Mouse (Mus musculus) mature B cell (primary cell): Measurements from ENCODE around the gene Dlgap4.

Experiments used
- in situ Hi-C: fragments of 300-500 bp; cut with MboI; formaldehyde crosslinking; loops from 2 replicates; pipeline ENCODE4 v1.14.3; 2019

Gene Dlgap4

DNA sequence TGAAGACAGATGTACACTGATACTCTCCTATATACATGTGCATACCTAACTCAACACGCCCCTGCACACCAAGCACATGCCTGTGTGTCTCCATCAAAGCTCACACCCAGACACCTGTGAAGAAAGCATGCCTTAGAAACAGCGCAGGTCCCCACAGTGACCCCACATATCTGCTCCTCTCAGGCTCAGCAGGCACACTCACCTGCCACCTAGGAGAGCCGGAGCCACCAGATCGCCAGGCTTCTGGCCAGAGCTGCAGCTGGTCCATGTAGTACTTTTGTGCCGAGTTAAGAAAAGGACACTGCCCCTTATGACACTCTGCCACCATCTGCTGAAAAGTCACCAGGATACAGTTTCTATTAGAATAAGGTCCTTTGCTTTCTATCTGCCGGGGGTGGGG lies 103.2 kb downstream of the Dlgap4 start:
- in situ Hi-C loops: no loop called here

DNA sequence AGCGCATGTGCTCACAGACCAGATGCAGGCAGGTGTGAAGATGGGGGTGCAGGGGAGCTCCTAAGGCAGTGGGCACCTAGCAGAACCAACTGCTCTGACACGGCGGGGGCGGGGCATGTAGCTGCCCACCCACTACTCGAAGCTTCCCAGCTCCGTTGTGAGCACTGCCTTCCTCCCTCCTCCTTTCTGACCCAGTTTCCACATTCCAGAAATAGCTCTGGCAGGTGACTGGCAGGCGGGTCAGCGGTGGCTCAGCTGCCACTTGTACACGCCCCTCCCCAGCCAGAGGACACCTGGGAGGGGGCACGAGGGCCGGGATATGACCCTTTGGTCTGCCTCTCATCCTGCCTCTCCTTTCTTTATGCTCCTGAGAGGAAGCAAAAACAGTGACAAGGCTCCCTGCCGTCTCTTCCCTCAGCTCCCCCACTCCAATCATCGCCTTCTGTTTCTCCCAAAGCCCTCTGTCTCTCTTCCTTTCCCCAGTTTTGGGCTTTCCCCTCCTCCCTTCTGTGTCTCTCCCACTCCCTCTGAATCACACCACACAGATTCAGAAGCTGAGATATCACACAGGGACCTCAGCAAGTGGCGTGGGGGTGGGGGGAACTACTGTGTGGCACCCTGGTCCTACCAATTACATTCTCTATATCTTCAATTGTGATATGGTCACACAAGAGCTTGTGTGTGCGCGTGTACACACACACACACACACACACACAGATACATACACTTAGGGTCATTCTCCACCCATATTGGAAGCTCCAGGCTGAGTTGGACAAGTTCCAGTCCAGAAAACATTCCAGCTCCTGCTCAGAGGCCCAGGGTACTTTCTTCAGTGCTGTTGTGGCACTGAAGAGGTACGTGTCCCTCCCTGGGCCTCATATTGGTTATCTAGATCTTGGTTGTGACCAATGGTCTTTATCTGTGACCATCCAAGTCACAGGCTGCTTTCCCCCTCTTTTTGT lies 104.1 kb downstream of the Dlgap4 start:
- in situ Hi-C loops: no loop called here

DNA sequence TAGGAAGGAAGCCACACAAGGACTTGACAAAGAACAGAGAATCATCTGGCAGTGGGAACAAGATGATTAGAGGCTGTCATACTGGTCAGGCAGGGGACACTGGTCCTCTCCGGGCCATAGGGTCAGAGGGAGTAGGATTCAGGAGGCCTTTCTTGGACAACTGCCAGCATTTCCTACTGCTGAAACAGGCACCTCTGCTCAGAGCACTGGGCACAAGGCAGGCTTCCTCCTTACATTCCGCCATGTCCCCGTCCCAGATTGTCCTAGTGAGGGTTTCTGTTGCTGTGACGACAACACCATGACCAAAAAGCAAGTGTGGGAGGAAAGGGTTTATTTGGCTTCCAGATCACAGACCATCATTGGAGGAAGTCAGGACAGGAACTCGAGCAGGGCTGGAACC lies 105.3 kb downstream of the Dlgap4 start:
- in situ Hi-C loops: no loop called here

DNA sequence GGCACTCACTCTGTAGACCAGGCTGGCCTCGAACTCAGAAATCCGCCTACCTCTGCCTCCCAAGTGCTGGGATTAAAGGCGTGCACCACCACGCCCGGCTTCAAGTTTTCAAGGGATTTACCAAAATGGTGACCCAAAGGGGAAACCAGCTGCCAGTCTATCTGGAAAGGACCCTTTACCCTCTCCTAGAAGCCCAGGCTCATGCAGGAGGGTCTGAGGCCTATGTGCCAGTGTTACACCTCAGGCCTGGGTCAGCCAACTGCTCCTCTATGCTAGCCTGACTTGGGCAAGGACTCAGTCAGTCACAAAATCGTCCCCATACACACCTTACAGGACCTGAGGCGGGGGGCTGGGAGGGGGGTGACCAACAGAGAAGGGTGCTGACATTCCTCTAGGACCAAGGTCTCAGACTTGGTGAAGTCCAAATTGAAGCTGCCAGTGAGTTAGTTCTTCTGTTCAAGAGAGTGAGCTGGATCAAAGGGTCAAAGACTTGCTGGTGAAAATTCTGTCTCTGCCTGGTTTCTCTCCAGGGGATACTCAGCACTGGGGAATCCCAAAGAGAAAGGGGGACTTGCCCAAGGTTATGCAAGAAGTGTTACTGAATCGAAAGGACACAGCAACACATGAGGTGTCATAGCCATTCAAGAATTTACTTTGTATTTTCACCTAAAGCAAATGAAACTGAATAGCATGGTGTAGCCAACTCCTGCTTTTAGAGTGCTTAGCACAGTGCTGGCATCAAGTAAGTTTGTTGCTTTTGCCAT lies 106.2 kb downstream of the Dlgap4 start:
- in situ Hi-C loops: no loop called here

- in situ Hi-C loops: no loop called here
Measured at GRCm38 (mm10) chr2:156720313-156720674, 106.8 kb downstream of the Dlgap4 start.

DNA sequence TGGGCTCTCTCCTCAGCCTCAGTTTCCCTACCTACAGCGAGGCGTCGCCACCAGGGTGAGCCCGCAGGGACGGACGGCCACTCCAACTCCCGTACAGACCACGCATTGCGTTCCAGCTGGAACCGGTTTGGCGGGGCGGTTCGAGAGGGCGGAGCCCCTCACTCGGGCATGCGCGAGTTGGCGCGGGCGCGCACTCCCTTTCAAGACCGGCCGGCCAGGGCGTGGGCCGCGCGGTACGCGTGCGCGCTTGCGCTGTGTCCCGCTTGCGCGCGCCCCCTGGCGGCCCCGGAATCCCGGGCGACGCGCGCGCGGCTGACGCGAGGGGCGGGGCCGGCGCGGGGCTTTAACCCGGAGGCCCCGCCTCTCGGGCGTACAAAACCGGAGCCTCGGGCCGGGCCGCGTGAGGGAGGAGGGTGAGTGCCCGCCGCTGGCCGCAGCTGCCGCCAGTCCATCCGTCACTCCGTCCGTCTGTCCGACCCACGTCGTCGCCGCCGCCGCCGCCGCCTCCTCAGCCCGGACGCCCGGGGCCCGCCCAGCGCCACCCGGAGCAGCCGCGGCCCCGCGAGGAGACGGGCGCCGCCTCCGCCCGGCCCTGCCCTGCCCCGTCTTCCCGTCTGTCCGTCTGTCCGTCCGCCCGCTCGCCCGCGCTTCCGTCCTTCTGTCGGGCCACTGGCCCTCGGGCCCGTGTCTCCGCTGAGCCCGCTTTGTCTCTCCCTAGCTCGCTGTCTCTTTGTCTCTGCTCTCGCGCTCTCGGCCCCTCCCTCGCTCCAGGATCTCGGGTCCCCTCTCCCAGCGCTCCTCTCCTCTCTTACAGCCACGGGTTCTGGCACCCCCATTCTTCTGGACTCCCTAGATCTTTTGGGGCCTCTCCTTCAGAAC lies 107.4 kb downstream of the Dlgap4 start:
- in situ Hi-C loops: no loop called here

DNA sequence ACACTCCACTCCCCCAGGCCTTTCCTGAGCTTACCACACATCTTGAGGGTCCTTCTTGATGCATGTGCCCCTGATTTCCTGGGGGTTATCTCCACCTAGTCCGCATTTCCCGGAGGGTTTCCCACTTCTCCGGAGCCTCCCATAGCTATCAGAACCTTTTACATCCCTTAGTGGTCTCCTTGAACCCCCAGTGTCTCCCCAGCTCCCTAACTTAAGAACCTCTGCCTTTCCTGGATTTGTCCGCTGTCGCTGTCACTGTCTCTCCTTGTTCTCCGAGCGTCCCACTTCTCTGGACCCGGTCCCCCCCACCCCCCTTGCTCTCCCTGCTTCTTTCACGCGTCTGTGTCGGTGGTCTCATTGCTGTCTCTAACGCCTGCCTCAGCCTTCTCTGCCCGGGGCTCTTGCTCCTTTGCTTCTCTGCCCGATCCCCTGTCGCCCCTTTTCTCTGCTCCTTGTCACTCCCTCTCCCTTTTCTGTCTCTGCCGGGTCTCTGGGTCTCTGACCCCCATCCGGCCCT lies 108.1 kb downstream of the Dlgap4 start:
- in situ Hi-C loops: no loop called here

- in situ Hi-C loops: no loop called here
Measured at GRCm38 (mm10) chr2:156722071-156722575, 108.6 kb downstream of the Dlgap4 start.

- in situ Hi-C loops: no loop called here
Measured at GRCm38 (mm10) chr2:156722752-156723151, 109.2 kb downstream of the Dlgap4 start.

DNA sequence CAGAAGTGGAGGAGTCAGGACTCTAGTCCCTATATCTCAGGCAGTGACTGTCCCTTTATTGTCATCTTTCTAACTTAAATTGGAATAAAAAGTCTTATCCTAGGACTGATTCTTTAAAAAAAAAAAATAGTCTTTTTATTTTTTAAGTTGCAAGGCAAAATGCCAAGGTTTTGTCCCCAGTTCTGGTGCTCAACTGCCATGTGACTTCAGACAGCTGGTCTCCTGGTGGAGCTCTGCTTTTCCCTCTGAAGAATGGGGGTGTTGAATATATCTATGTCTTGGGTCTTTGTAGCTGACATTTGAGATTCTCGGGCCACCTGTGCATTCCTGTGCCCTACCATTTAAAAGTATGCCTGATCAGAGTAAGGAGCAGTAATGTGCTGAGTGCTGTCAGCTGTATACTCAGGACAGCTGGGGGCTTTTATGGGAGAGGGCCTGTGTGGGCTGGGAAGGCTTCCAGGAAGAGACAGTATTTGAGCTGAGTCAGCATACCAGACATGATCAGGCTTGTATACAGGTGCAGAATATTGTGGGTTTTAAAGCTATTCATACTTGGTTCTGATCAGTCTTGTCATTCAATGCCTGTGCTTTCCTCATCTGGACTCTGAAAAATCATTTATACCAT lies 110.5 kb downstream of the Dlgap4 start:
- in situ Hi-C loops: no loop called here

- in situ Hi-C loops: no loop called here
Measured at GRCm38 (mm10) chr2:156724871-156725270, 111.4 kb downstream of the Dlgap4 start.

DNA sequence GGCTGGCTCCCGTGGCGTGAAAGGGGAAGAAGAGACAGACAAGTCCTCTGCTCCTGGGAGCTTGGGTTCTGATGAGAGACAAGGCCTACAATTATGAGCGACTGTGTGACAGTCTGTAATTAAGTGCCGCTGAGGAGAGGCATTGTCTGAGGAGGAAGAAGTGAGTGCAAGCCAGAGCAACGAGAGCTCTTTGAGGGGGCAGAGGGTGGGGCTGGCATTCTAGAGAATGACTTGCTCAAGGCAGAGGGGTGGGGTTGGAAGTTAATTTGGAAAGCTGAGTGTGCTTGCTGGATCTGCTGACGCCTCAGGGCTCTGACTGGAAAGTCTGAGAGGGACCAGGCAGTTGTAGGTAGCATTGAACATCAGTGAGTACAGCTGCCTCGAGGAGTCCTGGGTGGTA lies 112.8 kb downstream of the Dlgap4 start:
- in situ Hi-C loops: no loop called here

GRCm38 (mm10) chr2:156726878-156727277 lies 113.4 kb downstream of the Dlgap4 start:
- in situ Hi-C loops: no loop called here

- in situ Hi-C loops: no loop called here
Measured at GRCm38 (mm10) chr2:156729537-156730469, 116.3 kb downstream of the Dlgap4 start.

DNA sequence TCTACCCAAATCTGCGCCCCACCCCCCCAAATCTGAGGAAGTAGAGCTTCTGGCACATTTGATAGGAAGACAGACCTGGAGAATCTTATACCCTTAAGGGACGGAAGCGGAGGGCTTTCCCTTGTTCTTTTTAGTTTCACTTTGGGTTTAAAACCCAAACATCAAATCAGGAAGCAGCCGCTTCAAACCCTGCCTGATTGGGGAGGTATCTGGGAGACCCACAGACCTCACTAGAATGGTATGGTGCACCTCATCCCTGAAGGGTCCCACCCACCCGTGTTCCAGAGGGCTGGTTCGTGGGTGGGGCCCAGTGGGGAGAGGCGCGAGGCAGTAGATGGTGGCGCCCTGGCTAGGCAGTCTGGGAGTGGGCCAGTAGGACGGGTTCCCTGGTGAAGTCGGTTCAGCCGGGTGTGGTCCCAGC lies 117.0 kb downstream of the Dlgap4 start:
- in situ Hi-C loops: no loop called here

GRCm38 (mm10) chr2:156731592-156731991 lies 118.1 kb downstream of the Dlgap4 start:
- in situ Hi-C loops: no loop called here

DNA sequence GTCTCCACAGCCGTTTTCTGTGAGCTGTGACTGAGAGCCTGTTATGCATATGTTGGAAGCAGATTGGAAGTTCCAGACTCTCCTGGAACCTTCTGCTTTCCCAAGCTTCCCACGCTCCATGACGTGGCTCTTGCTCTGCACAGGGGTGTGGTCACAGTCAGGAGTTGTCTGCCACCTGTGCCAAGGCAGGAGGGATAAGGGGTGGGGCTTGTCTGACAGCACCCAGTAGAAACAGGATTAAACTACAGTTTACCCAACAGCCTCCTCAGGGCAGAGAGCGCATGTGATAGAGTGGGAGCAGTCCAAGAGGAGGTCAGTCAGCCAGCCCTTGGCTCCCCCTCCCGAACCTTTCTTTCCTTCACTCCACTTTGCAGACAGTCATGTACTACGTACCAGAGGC lies 118.6 kb downstream of the Dlgap4 start:
- in situ Hi-C loops: no loop called here

- in situ Hi-C loops: no loop called here
Measured at GRCm38 (mm10) chr2:156735761-156736335, 122.3 kb downstream of the Dlgap4 start.

- in situ Hi-C loops: no loop called here
Measured at GRCm38 (mm10) chr2:156736846-156737245, 123.3 kb downstream of the Dlgap4 start.

GRCm38 (mm10) chr2:156737976-156738375 lies 124.5 kb downstream of the Dlgap4 start:
- in situ Hi-C loops: no loop called here
